Comparison of ENCODE assay signal across 13 mouse cellular contexts in the genomic region with DNA sequence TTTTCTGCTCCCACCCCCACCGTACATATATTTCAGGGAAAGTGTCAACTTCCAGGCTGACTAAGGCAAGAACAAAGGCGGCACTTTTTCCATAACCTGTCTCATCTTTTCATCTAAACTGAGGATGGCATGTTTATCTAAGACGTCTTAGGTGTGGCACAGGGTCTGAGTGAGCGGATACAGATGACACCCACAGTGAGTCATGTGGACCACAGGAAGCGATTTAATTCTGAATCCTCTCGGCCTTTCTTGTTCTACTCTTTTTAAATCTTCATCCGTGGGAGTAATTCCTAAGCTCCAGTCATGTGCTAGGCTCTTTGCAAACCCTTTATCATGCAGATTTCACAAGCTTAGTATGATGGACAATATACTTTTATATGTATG.
A peak's percentile ranks its signal among the peaks of the same experiment; 100 is the strongest.
DNase-seq lines count a peak whose midpoint lies in the region; ATAC-seq and TF ChIP-seq lines count a peak whose summit lies in the region.
"Had no signal": no experiment of that assay in that cellular context is flagged by ENCODE, and none has a peak within 500 bp of the region (broad histone marks: within the 10 kb centered on the region; RNA-seq: fewer than 3 reads in every experiment).

No protein-coding gene starts in this region.

- 0 out of 2 replicates have a peak, but pooled peaks have one; percentile 10 for ATAC-seq in forebrain, embryonic 16.5 days
- no peak for ATAC-seq in forebrain, embryonic 14.5 days
- ATAC-seq in kidney, embryonic 15.5 days (replicated peaks; ENCODE audit: low FRiP score) = no peak
- ATAC-seq in hindbrain, embryonic 16.5 days = no peak
- ATAC-seq: activated CD4-positive, CD25-positive, alpha-beta regulatory T cell, adult 4 months had no signal

- H3K4me1 ChIP-seq in forebrain, embryonic 16.5 days (replicated peaks; ENCODE audit: control insufficient read depth, insufficient read depth, low read length) = peaks cover 8% of the 10 kb centered on the region; the same call in 1 of the 2 replicates
- H3K4me1 ChIP-seq in forebrain, embryonic 14.5 days (ENCODE audit: control insufficient read depth, insufficient read depth, low read length) = peaks cover 2% of the 10 kb centered on the region; the same call in 1 of the 2 replicates
- peaks cover 9% of the 10 kb centered on the region for H3K4me1 ChIP-seq in kidney, embryonic 15.5 days
- H3K4me1 ChIP-seq in hindbrain, embryonic 16.5 days (ENCODE audit: control insufficient read depth, insufficient read depth, low read depth, low read length) = peaks cover 7% of the 10 kb centered on the region

- H3K9ac ChIP-seq in forebrain, embryonic 16.5 days (replicated peaks; ENCODE audit: low read depth, low read length) = no peak overlapping the region
- H3K9ac ChIP-seq in forebrain, embryonic 14.5 days (ENCODE audit: low read length) = no peak overlapping the region
- no peak overlapping the region for H3K9ac ChIP-seq in kidney, embryonic 15.5 days
- H3K9ac ChIP-seq in hindbrain, embryonic 16.5 days (ENCODE audit: low read depth, low read length) = no peak overlapping the region

- H3K4me3 ChIP-seq in forebrain, embryonic 16.5 days (replicated peaks; ENCODE audit: low read length) = no peak overlapping the region
- H3K4me3 ChIP-seq in forebrain, embryonic 14.5 days (ENCODE audit: low read depth, low read length) = no peak overlapping the region
- H3K4me3 ChIP-seq in kidney, embryonic 15.5 days (replicated peaks) = no peak overlapping the region
- H3K4me3 ChIP-seq in C2C12 (ENCODE audit: insufficient read depth, poor library complexity, severe bottlenecking) = no peak overlapping the region
- H3K4me3 ChIP-seq in hindbrain, embryonic 16.5 days (ENCODE audit: low read length) = no peak overlapping the region
- no peak overlapping the region for H3K4me3 ChIP-seq in layer of hippocampus, adult 2 months

- no peak for TF ChIP-seq CTCF in C2C12 (IDR thresholded peaks at IDR 0.05; ENCODE audit: control insufficient read depth, insufficient read depth, insufficient read length)
- no peak for TF ChIP-seq CTCF in layer of hippocampus, adult 2 months (conservative IDR thresholded peaks at IDR 0.05)

- WGBS in forebrain, embryonic 16.5 days = 64% methylated on average over 7 of the region's 7 CpGs
- 64% methylated on average over 7 of the region's 7 CpGs for WGBS in forebrain, embryonic 14.5 days
- WGBS in kidney, embryonic 15.5 days = 59% methylated on average over 7 of the region's 7 CpGs
- WGBS in hindbrain, embryonic 16.5 days = 66% methylated on average over 7 of the region's 7 CpGs

- no peaks in the 10 kb centered on the region for H3K9me3 ChIP-seq in forebrain, embryonic 16.5 days (ENCODE audit: control insufficient read depth, low read length)
- H3K9me3 ChIP-seq in forebrain, embryonic 14.5 days (replicated peaks; ENCODE audit: control insufficient read depth, low read length) = no peaks in the 10 kb centered on the region
- no peaks in the 10 kb centered on the region for H3K9me3 ChIP-seq in kidney, embryonic 15.5 days (replicated peaks)
- H3K9me3 ChIP-seq in hindbrain, embryonic 16.5 days (ENCODE audit: control insufficient read depth, low read length) = no peaks in the 10 kb centered on the region
- H3K9me3 ChIP-seq: G1E had no signal

- no peak overlapping the region for H3ac ChIP-seq in C2C12 (ENCODE audit: control insufficient read depth, insufficient read length, low read depth)

- no peak for DNase-seq in forebrain, embryonic 14.5 days (ENCODE audit: low spot score)
- DNase-seq in kidney, adult 11 months = no peak
- no peak for DNase-seq in embryo, embryonic 11 days
- DNase-seq in layer of hippocampus, adult 2 months (ENCODE audit: low spot score in 2 of 2) = no peak
- DNase-seq: spleen, adult 18-20 months; thymus, adult 18-20 months had no signal

- no peak overlapping the region for H3K27ac ChIP-seq in forebrain, embryonic 16.5 days (ENCODE audit: low read length)
- H3K27ac ChIP-seq in forebrain, embryonic 14.5 days (ENCODE audit: low read depth, low read length) = no peak overlapping the region
- H3K27ac ChIP-seq in kidney, embryonic 15.5 days = 0 out of 2 replicates have a peak overlapping the region, but pooled peaks have one; percentile 71
- peak overlapping the region; percentile 9; the same call in 1 of the 2 replicates for H3K27ac ChIP-seq in hindbrain, embryonic 16.5 days (ENCODE audit: low read depth, low read length)
- no peak overlapping the region for H3K27ac ChIP-seq in layer of hippocampus, adult 2 months
- H3K27ac ChIP-seq: macrophage had no signal

- no peaks in the 10 kb centered on the region for H3K36me3 ChIP-seq in forebrain, embryonic 16.5 days (ENCODE audit: control insufficient read depth, insufficient read depth)
- no peaks in the 10 kb centered on the region for H3K36me3 ChIP-seq in forebrain, embryonic 14.5 days (ENCODE audit: control insufficient read depth, insufficient read depth, low read length)
- no peaks in the 10 kb centered on the region for H3K36me3 ChIP-seq in kidney, embryonic 15.5 days
- H3K36me3 ChIP-seq in C2C12 (ENCODE audit: control insufficient read depth, insufficient read depth) = no peaks in the 10 kb centered on the region
- no peaks in the 10 kb centered on the region for H3K36me3 ChIP-seq in hindbrain, embryonic 16.5 days (ENCODE audit: control insufficient read depth, insufficient read depth, low read length)
- H3K36me3 ChIP-seq: G1E had no signal

- no peaks in the 10 kb centered on the region for H3K27me3 ChIP-seq in forebrain, embryonic 16.5 days (replicated peaks; ENCODE audit: control insufficient read depth, insufficient read depth, low read length)
- no peaks in the 10 kb centered on the region for H3K27me3 ChIP-seq in forebrain, embryonic 14.5 days (replicated peaks; ENCODE audit: control insufficient read depth, insufficient read depth, low read length)
- H3K27me3 ChIP-seq in kidney, embryonic 15.5 days = no peaks in the 10 kb centered on the region; the same call in 1 of the 2 replicates
- H3K27me3 ChIP-seq in C2C12 (ENCODE audit: control insufficient read depth, insufficient read depth, insufficient read length) = no peaks in the 10 kb centered on the region
- H3K27me3 ChIP-seq in hindbrain, embryonic 16.5 days (replicated peaks; ENCODE audit: control insufficient read depth, insufficient read depth, low read length) = no peaks in the 10 kb centered on the region

- H3K79me2 ChIP-seq in C2C12 (ENCODE audit: control insufficient read depth, insufficient read depth) = no peaks in the 10 kb centered on the region

- H3K79me3 ChIP-seq in C2C12 (ENCODE audit: low read depth) = no peaks in the 10 kb centered on the region

- H3K4me2 ChIP-seq in forebrain, embryonic 16.5 days (ENCODE audit: low read length) = no peak overlapping the region
- no peak overlapping the region for H3K4me2 ChIP-seq in forebrain, embryonic 14.5 days (ENCODE audit: low read length)
- H3K4me2 ChIP-seq in kidney, embryonic 15.5 days = peak overlapping the region; percentile 49; the same call in 1 of the 2 replicates
- H3K4me2 ChIP-seq in hindbrain, embryonic 16.5 days (ENCODE audit: low read length) = peak overlapping the region; percentile 48; the same call in 1 of the 2 replicates

TF ChIP-seq in C2C12, 6 proteins besides CTCF, POLR2A, EP300 and RAD21:
- peak; percentile 33 for TF ChIP-seq MAX (IDR thresholded peaks at IDR 0.05)
- TF ChIP-seq USF1 (IDR thresholded peaks at IDR 0.05; ENCODE audit: low read depth) = peak; percentile 44
- peak; percentile 89 for TF ChIP-seq FOSL1 (IDR thresholded peaks at IDR 0.05; ENCODE audit: insufficient read depth, low read length, poor library complexity, severe bottlenecking)
- no peak for TF ChIP-seq CEBPB (IDR thresholded peaks at IDR 0.05; ENCODE audit: low read depth)
- peak; percentile 30 for TF ChIP-seq MYOD1 (IDR thresholded peaks at IDR 0.05; ENCODE audit: control insufficient read depth, insufficient read length, low read depth)
- TF ChIP-seq MYOG (IDR thresholded peaks at IDR 0.05; ENCODE audit: control insufficient read depth, extremely low read depth, insufficient read length) = no peak

Comparison
In these comparisons a context has a peak if more than half of its experiments do, and no peak if none do; other contexts are left out.
1. H3K27ac ChIP-seq: peak in kidney, embryonic 15.5 days (single experiment) and hindbrain, embryonic 16.5 days (single experiment); none in forebrain, embryonic 16.5 days (single experiment), forebrain, embryonic 14.5 days (single experiment) and layer of hippocampus, adult 2 months (single experiment).
2. H3K4me2 ChIP-seq: peak in kidney, embryonic 15.5 days (single experiment) and hindbrain, embryonic 16.5 days (single experiment); none in forebrain, embryonic 16.5 days (single experiment) and forebrain, embryonic 14.5 days (single experiment).